Mouse (Mus musculus) limb, embryonic 14.5 days (tissue): ENCODE results near the gene Gtdc1. TPM values are rescaled to one million over a fixed set of nuclear protein-coding genes. Genes with fewer than 3 reads are reported as not detected.

Experiments
- ATAC-seq: fragments of 200-750 bp; cut with Nextera tagmentation; 2 replicates; pipeline ENCODE4 v1.8.0; 2017; ENCODE audit warnings: low read depth, moderate number of reproducible peaks, moderate TSS enrichment; ENCODE audit not compliant: low FRiP score
- DNase-seq: peaks from one replicate; pipeline ENCODE4 v3.0.0-alpha.2; 2015; ENCODE audit warnings: low spot score
- H3K27ac ChIP-seq: fragments of 300-500 bp; sonication (generic); replicated peaks from 2 replicates; pipeline ENCODE4 v1.5.1; 2014; ENCODE audit warnings: low read depth, mild to moderate bottlenecking, low read length, moderate library complexity, mixed read lengths
- H3K27me3 ChIP-seq: fragments of 300-500 bp; sonication (generic); 2 replicates; pipeline ENCODE4 v1.6.1; 2014; ENCODE audit warnings: low read length, mixed read lengths; ENCODE audit not compliant: control insufficient read depth, insufficient read depth
- H3K36me3 ChIP-seq: fragments of 300-500 bp; sonication (generic); 2 replicates; pipeline ENCODE4 v1.6.1; 2014; ENCODE audit warnings: mild to moderate bottlenecking, low read length, moderate library complexity, mixed read lengths; ENCODE audit not compliant: control insufficient read depth, insufficient read depth
- H3K4me1 ChIP-seq: fragments of 300-500 bp; sonication (generic); 2 replicates; pipeline ENCODE4 v1.6.1; 2014; ENCODE audit warnings: antibody characterized with exemption, low read length, mixed read lengths; ENCODE audit not compliant: control insufficient read depth, insufficient read depth
- H3K4me2 ChIP-seq: fragments of 300-500 bp; sonication (generic); replicated peaks from 2 replicates; pipeline ENCODE4 v1.6.1; 2014; ENCODE audit warnings: low read depth, mild to moderate bottlenecking, low read length, moderate library complexity; ENCODE audit not compliant: severe bottlenecking
- H3K4me3 ChIP-seq: fragments of 300-500 bp; sonication (generic); replicated peaks from 2 replicates; pipeline ENCODE4 v1.5.1; 2014; ENCODE audit warnings: low read length
- H3K9ac ChIP-seq: fragments of 300-500 bp; sonication (generic); 2 replicates; pipeline ENCODE4 v1.6.1; 2014; ENCODE audit warnings: mild to moderate bottlenecking, low read depth, low read length, moderate library complexity; ENCODE audit not compliant: severe bottlenecking
- H3K9me3 ChIP-seq: fragments of 300-500 bp; sonication (generic); 2 replicates; pipeline ENCODE4 v1.6.1; 2016; ENCODE audit warnings: low read length; ENCODE audit not compliant: control insufficient read depth
- POLR2A ChIP-seq: fragments of 200-500 bp; IDR thresholded peaks from 2 replicates; pipeline ENCODE4 v1.8.0; 2012; ENCODE audit warnings: inconsistent platforms, mild to moderate bottlenecking, moderate library complexity, borderline replicate concordance; ENCODE audit not compliant: insufficient read depth, insufficient read length; ENCODE audit errors: extremely low read depth
- WGBS: fragments of 180-500 bp; shearing (Covaris S2); extraction: QIAGEN DNeasy Blood & Tissue Kit; methylation state at CpG from one replicate; pipeline ENCODE4 v1.1.7; 2014; 5-methylcytosine and 5-hydroxymethylcytosine counted together
- polyA plus RNA-seq, 2 experiments: library from polyadenylated mRNA; depleted of rRNA in 1 of 2; stranded (reverse) in 1 of 2; unstranded in 1 of 2; fragments of >200 nt; fragmentation: Nextera tagmentation in 1 of 2; extraction: Ambion mirVana in 1 of 2; gene quantifications; 2 replicates each; pipeline versions ENCODE4 v1.2.1 to v1.2.3; 2012 to 2014

Gene Gtdc1
- polyA plus RNA-seq, 2 experiments, result 14.3 to 22.9 TPM

DNA sequence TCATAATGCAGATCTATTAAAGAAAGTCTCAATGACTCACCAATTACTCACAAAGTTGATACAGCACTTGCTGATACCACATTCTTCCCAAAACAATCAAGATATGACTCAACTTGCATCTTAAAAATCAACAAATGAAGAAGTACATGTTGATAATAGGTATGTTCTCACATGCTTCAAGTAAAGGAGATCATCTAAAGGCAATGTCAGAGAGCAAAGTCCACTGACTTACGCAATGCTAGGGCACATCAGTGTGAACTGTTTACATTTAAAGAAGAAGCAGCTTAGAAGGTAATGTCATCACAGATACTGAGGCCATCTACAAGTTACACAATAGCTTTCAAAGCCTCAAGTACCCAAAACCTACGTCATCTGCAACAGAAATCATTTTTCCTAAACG is 7.0 kb downstream of the Gtdc1 start:
- Histone ChIP-seq H3K9me3 (no peaks in the 10 kb centered on the region), H3K27me3 (no peaks in the 10 kb centered on the region), H3K27ac (no peak overlapping the region), H3K4me2 (no peak overlapping the region), H3K4me1 (peaks cover under 1% of the 10 kb centered on the region), H3K4me3 (no peak overlapping the region), H3K9ac (no peak overlapping the region), H3K36me3 (no peaks in the 10 kb centered on the region)
- no peak for ATAC-seq
- no peak for DNase-seq
- 72% methylated on average over 3 of the region's 3 CpGs for WGBS
- TF ChIP-seq POLR2A, result no peak

DNA sequence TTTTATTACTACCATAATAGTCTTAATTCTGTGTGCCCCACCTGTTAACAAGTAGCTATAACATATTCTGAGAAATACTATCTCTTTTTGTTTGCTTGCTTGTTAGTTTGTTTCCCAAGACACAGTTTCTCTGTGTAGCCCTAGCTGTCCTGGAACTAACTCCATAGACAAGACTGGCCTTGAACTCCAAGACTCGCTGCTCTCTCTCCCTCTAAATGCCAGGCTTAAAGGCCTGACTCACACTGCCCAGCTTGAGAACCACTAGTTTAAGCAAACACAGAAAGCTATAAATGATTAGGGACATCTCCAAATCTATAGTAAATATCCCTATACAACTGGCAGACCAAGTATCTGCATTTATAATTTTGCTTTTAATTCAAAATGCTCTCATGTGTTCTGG is 8.1 kb downstream of the Gtdc1 start:
- WGBS, result 71% methylated on average over 1 of the region's 1 CpGs

DNA sequence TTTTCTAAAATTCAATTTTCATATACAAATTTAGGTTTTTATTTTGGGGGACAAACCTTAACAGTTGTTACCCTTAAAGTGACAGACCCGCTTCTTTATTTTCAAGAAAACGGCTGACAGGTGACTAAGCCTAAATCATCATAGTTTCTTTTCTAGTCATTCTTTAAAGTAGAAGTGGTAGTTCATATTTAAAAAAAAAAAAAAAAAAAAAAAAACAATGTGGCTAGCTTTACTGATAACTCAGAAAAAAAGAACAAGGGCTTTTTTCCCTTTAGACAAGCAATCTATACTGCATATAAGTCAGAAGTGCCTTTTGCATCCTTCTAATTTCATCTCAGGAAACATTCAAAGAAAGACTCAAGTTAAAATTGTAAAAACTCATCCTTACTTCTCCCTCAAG is 8.7 kb downstream of the Gtdc1 start:
- 95% methylated on average over 2 of the region's 2 CpGs for WGBS
- H3K4me2 ChIP-seq, result no peak overlapping the region
- no peak for TF ChIP-seq POLR2A
- H3K9ac ChIP-seq, result no peak overlapping the region
- ATAC-seq, result no peak
- H3K36me3 ChIP-seq, result no peaks in the 10 kb centered on the region
- H3K9me3 ChIP-seq, result no peaks in the 10 kb centered on the region
- no peak overlapping the region for H3K4me3 ChIP-seq
- no peaks in the 10 kb centered on the region for H3K4me1 ChIP-seq
- no peaks in the 10 kb centered on the region for H3K27me3 ChIP-seq
- no peak overlapping the region for H3K27ac ChIP-seq
- DNase-seq, result no peak

More for the DNA sequence above, 8.1 kb downstream of the Gtdc1 start:
- no peak overlapping the region for H3K4me2 ChIP-seq
- H3K4me3 ChIP-seq, result no peak overlapping the region
- no peaks in the 10 kb centered on the region for H3K9me3 ChIP-seq
- TF ChIP-seq POLR2A, result no peak
- H3K4me1 ChIP-seq, result no peaks in the 10 kb centered on the region
- no peak for ATAC-seq
- no peak overlapping the region for H3K27ac ChIP-seq
- no peak for DNase-seq
- no peaks in the 10 kb centered on the region for H3K36me3 ChIP-seq
- no peaks in the 10 kb centered on the region for H3K27me3 ChIP-seq
- H3K9ac ChIP-seq, result no peak overlapping the region

DNA sequence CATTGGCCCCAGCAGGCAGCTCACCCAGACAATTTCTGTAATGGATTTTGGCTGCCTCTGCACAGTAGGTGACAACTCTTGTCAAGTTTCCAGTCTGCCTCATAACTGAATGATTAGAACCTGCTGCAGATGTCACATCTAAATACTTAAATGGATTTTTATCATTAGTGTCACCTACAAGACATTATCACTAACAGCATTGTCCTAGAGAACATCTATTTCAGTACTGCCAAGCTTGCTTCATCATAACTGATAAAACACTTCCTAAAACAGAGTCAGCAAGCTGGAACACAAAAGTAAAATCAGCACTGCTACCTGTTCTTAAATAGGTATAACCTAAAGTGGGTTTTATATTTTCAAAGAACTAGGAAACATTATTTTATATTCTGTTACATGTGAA is 11.2 kb downstream of the Gtdc1 start:
- H3K27ac ChIP-seq, result no peak overlapping the region
- H3K36me3 ChIP-seq, result no peaks in the 10 kb centered on the region
- no peak for ATAC-seq
- no peak overlapping the region for H3K4me2 ChIP-seq
- no peak overlapping the region for H3K9ac ChIP-seq
- H3K27me3 ChIP-seq, result no peaks in the 10 kb centered on the region
- H3K9me3 ChIP-seq, result no peaks in the 10 kb centered on the region
- no peak for DNase-seq
- no peak for TF ChIP-seq POLR2A
- H3K4me1 ChIP-seq, result no peaks in the 10 kb centered on the region
- no peak overlapping the region for H3K4me3 ChIP-seq

DNA sequence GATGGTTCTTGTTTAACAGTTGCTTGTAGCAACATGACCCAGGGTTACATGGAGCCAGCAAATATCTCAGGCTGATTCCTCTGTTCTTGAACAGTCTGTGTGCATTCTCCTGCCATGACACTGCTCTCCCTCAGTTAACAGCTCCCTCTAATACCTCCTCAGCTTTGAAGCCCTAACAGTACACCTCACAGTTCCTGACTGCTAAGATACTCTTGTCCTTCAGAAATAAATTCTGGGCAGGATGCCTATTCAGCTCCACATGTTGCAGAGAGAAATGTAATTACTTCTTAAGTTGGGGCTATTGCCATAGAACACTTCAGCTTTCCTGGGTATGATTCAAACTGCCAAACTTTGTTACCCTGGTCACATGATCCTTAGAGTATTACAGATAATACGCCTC is 29.7 kb downstream of the Gtdc1 start:
- DNase-seq, result peak; percentile 13
- WGBS, result 82% methylated on average over 1 of the region's 1 CpGs
- Histone ChIP-seq H3K9ac (no peak overlapping the region), H3K36me3 (no peaks in the 10 kb centered on the region), H3K27me3 (no peaks in the 10 kb centered on the region), H3K4me2 (no peak overlapping the region), H3K9me3 (no peaks in the 10 kb centered on the region), H3K27ac (no peak overlapping the region), H3K4me1 (peaks cover 3% of the 10 kb centered on the region; the same call in 1 of the 2 replicates), H3K4me3 (no peak overlapping the region)
- TF ChIP-seq POLR2A, result no peak
- ATAC-seq, result no peak

DNA sequence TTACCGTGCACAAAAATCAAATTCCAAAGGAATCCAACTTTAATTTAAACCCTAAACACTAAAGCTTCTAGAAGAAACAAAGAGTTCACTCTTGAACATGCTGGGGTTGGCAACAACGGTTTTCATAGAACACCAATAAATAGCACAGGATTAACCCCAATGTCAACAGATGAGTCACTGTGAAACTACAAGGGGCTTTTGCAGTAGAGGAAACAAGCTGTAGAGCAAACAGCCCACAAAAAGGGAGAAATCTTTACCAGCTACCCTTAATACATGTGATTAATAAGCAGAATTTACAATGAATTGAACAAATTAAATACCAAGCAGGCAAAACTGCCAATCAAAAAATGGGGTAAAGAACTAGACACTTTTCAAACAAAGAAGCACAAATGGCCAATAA is 53.7 kb downstream of the Gtdc1 start:
- Histone ChIP-seq H3K4me3 (no peak overlapping the region), H3K36me3 (no peaks in the 10 kb centered on the region), H3K27me3 (no peaks in the 10 kb centered on the region), H3K9me3 (no peaks in the 10 kb centered on the region), H3K27ac (no peak overlapping the region), H3K4me1 (no peaks in the 10 kb centered on the region), H3K4me2 (no peak overlapping the region), H3K9ac (no peak overlapping the region)
- DNase-seq, result no peak
- ATAC-seq, result no peak
- no peak for TF ChIP-seq POLR2A
- 56% methylated on average over 2 of the region's 2 CpGs for WGBS
